Mouse (Mus musculus) heart, adult 18-20 months (tissue): ENCODE data around the gene Synpr. TPM values are rescaled to one million over a fixed set of nuclear protein-coding genes. Genes with fewer than 3 reads are reported as not detected.

Experiments used
- DNase-seq, 2 experiments: peaks; one replicate each; pipeline ENCODE4 v3.0.0; 2021 to 2022; ENCODE audit warnings: mixed read lengths in 1 of 2
- total RNA-seq, 2 experiments: library from RNA; stranded (reverse); gene quantifications; 2 replicates each; pipeline ENCODE4 v1.2.3; 2021

Gene Synpr
- total RNA-seq, 2 experiments from 2014 or later: 0.15 to 0.42 TPM

GRCm38 (mm10) chr14:13551209-13551608, 266.6 kb downstream of the Synpr start:
- DNase-seq: peak in 1 of 2 experiments; percentile 2

DNA sequence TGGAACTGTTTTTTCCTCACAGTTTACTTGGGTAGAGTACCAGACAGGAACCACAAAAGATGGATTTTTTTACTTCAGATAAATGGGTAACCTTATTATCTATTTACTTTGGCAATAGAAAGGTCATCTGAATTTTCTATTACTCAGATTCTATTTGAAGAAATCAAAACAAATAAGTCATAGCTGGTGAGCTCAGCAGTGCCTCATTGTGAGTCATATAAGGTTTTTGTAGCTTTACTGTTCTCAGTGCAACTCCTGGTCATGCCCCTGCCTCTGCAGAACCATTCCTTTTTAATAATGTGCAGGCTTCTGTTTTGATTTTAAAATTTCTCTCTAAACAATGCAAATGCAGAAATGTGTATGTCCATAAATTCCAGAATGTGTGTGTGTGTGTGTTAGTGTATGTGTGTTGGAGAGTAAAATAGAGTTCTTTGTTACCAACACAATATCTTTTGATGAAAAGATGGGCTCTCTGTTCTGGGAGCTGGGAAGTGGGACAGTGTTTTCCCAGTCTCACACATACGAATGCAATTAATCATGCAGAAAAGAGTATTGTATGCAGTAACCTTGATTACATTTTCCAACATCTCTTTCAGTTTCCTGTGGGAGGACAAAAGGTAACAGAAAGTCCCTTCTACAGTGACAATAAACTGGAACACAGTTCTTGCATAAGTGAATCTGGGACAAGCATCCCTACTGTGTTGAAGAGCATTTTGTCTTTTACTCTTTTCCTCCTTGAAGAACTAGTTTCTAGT, 269.2 kb downstream of the Synpr start:
- no peak for DNase-seq

- DNase-seq: no peak
Observed at GRCm38 (mm10) chr14:13554631-13555030, 270.1 kb downstream of the Synpr start.

GRCm38 (mm10) chr14:13558117-13558516, 273.5 kb downstream of the Synpr start:
- DNase-seq: no peak

- DNase-seq: no peak
Observed at GRCm38 (mm10) chr14:13567250-13567649, 282.7 kb downstream of the Synpr start.

DNA sequence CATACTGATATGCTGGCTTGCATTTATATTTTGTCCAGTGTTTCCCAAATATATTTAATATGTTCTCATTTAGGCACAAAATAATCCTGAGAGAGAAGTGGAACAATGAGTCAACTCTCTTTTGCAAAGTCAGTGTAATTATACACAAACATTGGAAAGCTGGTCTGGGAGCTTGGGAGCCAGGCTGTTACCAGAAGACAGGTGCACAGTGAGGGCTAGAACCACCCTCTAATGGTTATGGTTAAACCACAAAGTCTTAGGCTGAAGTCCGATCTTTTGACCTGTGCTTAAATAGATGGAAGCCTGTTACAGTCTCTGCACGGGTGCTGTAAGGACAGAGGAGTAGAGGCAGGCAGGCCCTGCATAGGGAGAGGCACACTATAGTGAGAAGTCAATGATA, 283.4 kb downstream of the Synpr start:
- DNase-seq: no peak

DNA sequence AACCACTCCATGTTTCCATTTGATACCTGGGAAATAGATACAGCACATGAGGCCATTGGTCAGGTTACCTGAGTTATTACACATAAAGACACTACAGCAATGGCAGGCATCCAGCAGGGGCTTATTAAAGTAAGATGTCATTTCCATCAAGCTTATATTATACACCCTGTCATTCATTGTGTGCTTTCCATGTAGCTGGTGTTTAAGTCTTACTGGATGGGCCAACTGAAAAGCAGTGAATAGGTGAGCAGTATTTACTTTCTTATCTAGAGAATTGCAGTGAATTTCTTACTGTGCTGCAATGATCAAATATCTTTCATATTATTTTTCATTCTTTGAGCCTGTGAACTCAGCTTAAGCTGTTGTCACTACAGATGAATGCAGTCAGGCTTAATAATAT, 287.4 kb downstream of the Synpr start:
- DNase-seq: no peak

DNA sequence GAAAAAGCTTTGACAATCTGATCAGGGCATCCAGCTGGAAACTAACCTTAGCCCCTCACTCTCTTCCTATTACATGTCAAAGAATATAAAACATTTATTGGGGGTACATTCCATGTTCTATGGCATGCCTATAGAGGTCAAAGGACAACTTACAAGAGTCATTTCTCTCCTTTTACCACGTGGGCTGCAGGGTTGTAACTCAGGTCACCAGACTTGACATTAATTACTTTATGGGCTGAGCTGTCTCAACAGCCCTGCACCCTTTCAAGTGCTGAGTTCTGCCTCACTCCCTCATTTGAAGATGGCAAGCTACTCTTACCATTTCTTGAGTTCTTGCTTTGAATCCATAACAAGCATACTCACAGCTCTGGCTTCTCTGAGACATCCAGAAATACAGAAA, 287.9 kb downstream of the Synpr start:
- DNase-seq: no peak

DNA sequence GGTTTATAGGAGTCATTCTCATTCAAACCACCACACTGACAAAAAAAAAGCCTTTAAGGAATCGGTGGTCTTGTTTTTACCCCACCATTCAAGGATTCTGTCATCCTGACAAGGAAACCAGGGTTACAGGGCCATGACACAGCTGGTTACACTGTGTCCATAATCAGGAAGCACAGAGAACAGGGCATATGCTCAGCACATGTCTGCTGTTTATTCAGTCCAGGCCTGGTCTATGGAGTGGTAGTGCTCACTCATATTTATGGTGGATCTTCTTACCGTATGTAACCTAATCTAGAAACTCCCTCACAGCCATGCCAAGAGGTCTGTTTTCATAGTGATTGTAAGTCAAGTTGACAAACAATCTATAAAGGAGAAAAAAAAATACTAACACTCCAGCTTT, 293.5 kb downstream of the Synpr start:
- DNase-seq: no peak

DNA sequence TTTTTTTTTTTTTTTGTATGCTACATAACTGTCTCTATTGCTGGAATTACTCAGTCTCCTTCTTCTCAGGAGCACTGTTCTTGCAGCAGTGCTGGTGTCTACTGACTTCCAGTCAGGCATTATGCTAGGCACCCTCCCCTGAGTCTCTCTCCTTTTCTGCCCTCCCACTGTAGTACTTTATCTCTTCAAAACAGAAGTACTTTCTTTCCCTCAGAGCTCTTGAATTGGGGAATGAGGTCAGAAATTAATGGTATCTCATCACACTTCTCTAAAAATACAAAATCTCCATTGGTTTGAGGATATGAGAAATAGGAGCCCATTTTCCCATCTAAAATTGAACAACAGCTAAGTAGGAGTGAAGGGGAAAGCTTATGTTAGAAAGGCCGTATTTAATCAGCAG, 294.2 kb downstream of the Synpr start:
- DNase-seq: no peak

DNA sequence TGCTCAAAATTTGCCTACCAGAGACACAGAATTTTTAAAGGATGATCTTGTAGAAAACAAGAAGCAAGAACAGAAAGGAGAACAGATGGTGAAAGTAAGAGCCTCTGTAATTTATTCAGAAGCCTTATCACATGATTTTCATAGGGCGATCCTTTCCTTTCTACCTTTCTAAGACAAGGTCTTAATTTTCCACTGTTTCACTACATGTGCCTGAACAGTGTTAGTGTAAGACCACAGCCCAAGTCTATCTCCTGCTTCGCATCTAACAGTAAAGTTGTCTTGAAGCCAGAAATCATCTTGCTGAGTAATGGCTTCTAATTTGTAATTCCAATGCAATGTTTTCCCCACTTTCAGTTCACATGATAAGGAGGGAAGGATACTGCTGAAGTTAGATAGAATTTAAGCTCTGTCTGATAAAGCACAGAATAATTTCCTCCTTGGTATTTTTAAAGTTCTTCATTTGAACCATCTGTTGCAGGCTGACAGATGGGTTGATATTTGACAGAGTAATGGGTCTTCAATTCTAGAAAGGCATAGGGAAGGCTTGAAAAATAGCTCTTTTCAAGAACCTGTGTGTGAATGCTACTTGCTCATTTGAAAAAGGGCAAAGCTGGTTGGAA, 308.9 kb downstream of the Synpr start:
- DNase-seq: no peak

GRCm38 (mm10) chr14:13596251-13596650, 311.7 kb downstream of the Synpr start:
- DNase-seq: no peak

DNA sequence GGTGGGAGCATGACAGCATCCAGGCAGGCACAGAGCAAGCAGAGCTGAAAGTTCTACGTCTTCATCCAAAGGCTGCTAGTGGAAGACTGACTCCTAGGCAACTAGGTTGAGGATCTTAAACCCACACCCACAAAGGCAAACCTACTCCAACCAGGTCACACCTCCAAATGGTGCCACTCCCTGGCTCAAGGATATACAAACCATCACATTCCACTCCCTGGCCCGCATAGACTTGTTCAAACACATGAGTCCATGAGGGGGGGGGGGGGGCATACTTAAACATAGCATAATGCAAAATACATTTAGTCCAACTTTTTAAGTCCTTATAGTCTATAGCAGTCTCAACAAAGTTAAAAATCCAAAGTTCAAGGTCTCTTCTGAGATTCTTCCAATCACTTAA, 312.6 kb downstream of the Synpr start:
- no peak for DNase-seq

GRCm38 (mm10) chr14:13620531-13620930, 336.0 kb downstream of the Synpr start:
- no peak for DNase-seq

- DNase-seq: no peak
Observed at GRCm38 (mm10) chr14:13649865-13650264, 365.3 kb downstream of the Synpr start.

DNA sequence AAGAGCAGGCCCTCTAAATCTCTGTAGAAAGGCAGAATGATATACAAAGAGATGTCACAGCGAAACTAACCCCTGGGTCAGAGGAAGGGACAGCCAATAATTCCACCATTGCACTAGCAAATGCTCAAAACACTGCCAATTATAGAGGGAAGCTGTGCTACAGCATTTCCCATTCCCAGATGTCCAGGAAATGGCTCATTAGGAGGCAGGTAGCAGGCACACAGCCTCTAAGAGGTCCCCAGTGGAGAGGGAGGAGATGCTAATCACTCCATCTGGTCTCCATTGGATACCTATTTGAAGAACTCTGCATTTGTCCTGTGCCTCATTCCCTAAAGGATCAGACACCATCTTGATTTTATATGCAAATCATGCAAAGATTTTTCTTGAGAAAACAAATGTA, 366.5 kb downstream of the Synpr start:
- DNase-seq: no peak

DNA sequence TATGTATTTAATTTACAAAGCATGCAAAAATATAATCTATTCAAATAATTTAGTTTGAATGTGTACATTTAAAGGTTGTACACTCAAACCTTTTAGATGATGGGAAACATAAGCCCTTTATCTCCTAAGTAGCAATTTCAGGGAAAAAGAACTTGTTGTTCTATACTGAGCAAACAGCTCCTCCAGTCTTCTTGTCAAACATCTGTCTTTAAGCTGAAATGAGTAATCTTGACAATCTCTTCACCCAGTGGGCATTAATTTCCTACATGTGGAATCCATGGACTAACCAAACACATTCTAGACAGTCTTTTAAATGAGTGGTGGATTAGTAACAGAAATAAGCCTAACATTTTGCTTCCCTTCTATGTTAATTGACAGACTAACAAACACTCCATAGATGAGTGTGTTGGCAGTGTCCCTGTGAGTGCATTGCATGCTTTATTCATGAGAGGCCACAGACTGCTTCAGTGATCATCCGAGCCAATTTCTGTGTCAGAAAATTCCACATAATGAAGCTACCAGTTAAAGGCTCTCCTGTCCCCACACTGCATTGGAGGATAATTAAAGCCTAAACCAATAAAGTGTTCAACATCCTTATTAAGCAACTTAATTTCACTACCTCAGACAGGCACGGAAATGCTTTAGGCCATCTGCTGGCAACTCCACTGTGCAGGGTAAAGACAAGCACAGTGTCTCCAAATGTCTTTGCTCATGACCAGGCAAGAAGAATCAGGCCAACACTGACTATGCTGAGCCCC, 367.1 kb downstream of the Synpr start:
- no peak for DNase-seq
